Mouse (Mus musculus): ENCODE measurements around the gene Insm2.
A peak's percentile ranks its signal among the peaks of the same experiment; 100 is the strongest.
"Not testable (repeated sequence)": the region's sequence is repeated elsewhere in the genome, so short reads cannot be mapped to it uniquely, and the experiment has no call there.

The Insm2 gene

GRCm38 (mm10) chr12:55598887-55599561 is at the start of gene Insm2:
Insm2 (plus strand) TSS chr12:55599427.
- no peak for DNase-seq (ENCODE audit: low read depth, low spot score)

- DNase-seq (ENCODE audit: low read depth, low spot score): not testable (repeated sequence)
Measured at GRCm38 (mm10) chr12:55554901-55555300, 44.3 kb upstream of the Insm2 start.

- DNase-seq (ENCODE audit: low read depth, low spot score): no peak
Measured at GRCm38 (mm10) chr12:55557866-55558265, 41.4 kb upstream of the Insm2 start.

GRCm38 (mm10) chr12:55559184-55559855 is 39.9 kb upstream of the Insm2 start:
- no peak for DNase-seq (ENCODE audit: low read depth, low spot score)

- no peak for DNase-seq (ENCODE audit: low read depth, low spot score)
Measured at GRCm38 (mm10) chr12:55560025-55560690, 39.1 kb upstream of the Insm2 start.

- DNase-seq (ENCODE audit: low read depth, low spot score): no peak
Measured at GRCm38 (mm10) chr12:55563742-55564141, 35.5 kb upstream of the Insm2 start.

- no peak for DNase-seq (ENCODE audit: low read depth, low spot score)
Measured at GRCm38 (mm10) chr12:55564187-55564963, 34.9 kb upstream of the Insm2 start.

- DNase-seq (ENCODE audit: low read depth, low spot score): no peak
Measured at GRCm38 (mm10) chr12:55565206-55565605, 34.0 kb upstream of the Insm2 start, which contains the start of gene Aldoart2. Aldoart2 (plus strand) TSS chr12:55565239.

GRCm38 (mm10) chr12:55565867-55566266 is 33.4 kb upstream of the Insm2 start:
- DNase-seq (ENCODE audit: low read depth, low spot score): no peak

- DNase-seq (ENCODE audit: low read depth, low spot score): no peak
Measured at GRCm38 (mm10) chr12:55566837-55567236, 32.4 kb upstream of the Insm2 start.

GRCm38 (mm10) chr12:55568466-55568865 is 30.8 kb upstream of the Insm2 start:
- no peak for DNase-seq (ENCODE audit: low read depth, low spot score)

GRCm38 (mm10) chr12:55569676-55570075 is 29.6 kb upstream of the Insm2 start:
- DNase-seq (ENCODE audit: low read depth, low spot score): peak; percentile 4

GRCm38 (mm10) chr12:55570646-55571045 is 28.6 kb upstream of the Insm2 start:
- no peak for DNase-seq (ENCODE audit: low read depth, low spot score)

GRCm38 (mm10) chr12:55571181-55571580 is 28.0 kb upstream of the Insm2 start:
- DNase-seq (ENCODE audit: low read depth, low spot score): no peak

- DNase-seq (ENCODE audit: low read depth, low spot score): no peak
Measured at GRCm38 (mm10) chr12:55571661-55572060, 27.6 kb upstream of the Insm2 start.

GRCm38 (mm10) chr12:55573089-55573488 is 26.1 kb upstream of the Insm2 start:
- DNase-seq (ENCODE audit: low read depth, low spot score): no peak

- no peak for DNase-seq (ENCODE audit: low read depth, low spot score)
Measured at GRCm38 (mm10) chr12:55573794-55574193, 25.4 kb upstream of the Insm2 start.

- DNase-seq (ENCODE audit: low read depth, low spot score): not testable (repeated sequence)
Measured at GRCm38 (mm10) chr12:55586936-55587335, 12.3 kb upstream of the Insm2 start.

GRCm38 (mm10) chr12:55598537-55598886 is 715 bp upstream of the Insm2 start:
- DNase-seq (ENCODE audit: low read depth, low spot score): no peak

- DNase-seq (ENCODE audit: low read depth, low spot score): no peak
Measured at GRCm38 (mm10) chr12:55599639-55600502, 644 bp downstream of the Insm2 start.

- no peak for DNase-seq (ENCODE audit: low read depth, low spot score)
Measured at GRCm38 (mm10) chr12:55600503-55600994, 1.3 kb downstream of the Insm2 start.
